Mouse (Mus musculus): Measurements from ENCODE around the gene Dcxr. TPM values are rescaled to one million over a fixed set of nuclear protein-coding genes. Genes with fewer than 3 reads are reported as not detected.

Gene Dcxr
- total and polyA plus RNA-seq, 3 experiments, result 12.2 to 14.1 TPM; not detected in 1

DNA sequence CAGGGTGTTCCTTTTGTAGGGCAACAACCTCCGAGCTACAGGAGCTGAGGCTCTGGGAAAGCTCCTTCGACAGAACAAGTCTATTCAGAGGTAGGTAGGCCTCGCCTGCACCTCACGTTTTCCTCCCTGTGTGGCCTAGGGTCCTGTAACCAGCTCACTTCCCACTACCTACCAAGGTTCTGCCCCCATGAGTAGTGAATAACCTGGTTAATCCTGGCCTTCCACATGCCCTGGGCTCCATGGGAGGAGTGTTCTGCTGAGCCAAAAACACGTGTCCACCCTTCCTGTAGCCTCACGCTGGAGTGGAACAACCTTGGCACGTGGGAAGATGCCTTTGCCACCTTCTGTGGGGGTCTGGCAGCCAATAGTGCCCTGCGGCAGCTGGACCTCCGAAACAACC is 11.9 kb downstream of the Dcxr start:
- peaks cover 0 to 8% of the 10 kb centered on the region in 2 experiments; a peak in 3 of 4 replicates for H3K4me1 ChIP-seq (ENCODE audit: control insufficient read depth in 1 of 2, insufficient read depth in 2 of 2, low read length in 2 of 2)
- peaks cover 0 to 2% of the 10 kb centered on the region in 2 experiments; a peak in 1 of 4 replicates for H3K36me3 ChIP-seq (ENCODE audit: control insufficient read depth in 1 of 2, insufficient read depth in 2 of 2, low read length in 2 of 2)
- H3K9me3 ChIP-seq (replicated peaks; ENCODE audit: insufficient read depth, low read length), result no peaks in the 10 kb centered on the region
- no peaks in the 10 kb centered on the region for H3K27me3 ChIP-seq (ENCODE audit: control insufficient read depth in 1 of 2, insufficient read depth in 2 of 2, low read length in 2 of 2)
- H3K4me3 ChIP-seq (ENCODE audit: control insufficient read depth in 1 of 2, insufficient read depth in 1 of 2, low read depth in 2 of 2, low read length in 2 of 2), result no peak overlapping the region
- H3K9ac ChIP-seq (ENCODE audit: control insufficient read depth, low read depth, low read length, poor library complexity, severe bottlenecking), result peak overlapping the region; percentile 81
- DNase-seq (ENCODE audit: low read depth, low spot score), result no peak
- H3K79me2 ChIP-seq (ENCODE audit: control insufficient read depth, insufficient read depth, low read length, poor library complexity), result peaks cover 17% of the 10 kb centered on the region
- no peak overlapping the region for H3K27ac ChIP-seq (ENCODE audit: control insufficient read depth, low read depth, low read length)
- no peak for TF ChIP-seq MYB (IDR thresholded peaks at IDR 0.05; ENCODE audit: low read depth, low read length)

GRCm38 (mm10) chr11:120714546-120714945 is 12.5 kb downstream of the Dcxr start:
- H3K4me1 ChIP-seq (ENCODE audit: control insufficient read depth in 1 of 2, insufficient read depth in 2 of 2, low read length in 2 of 2), result peaks cover 0 to 8% of the 10 kb centered on the region in 2 experiments; a peak in 3 of 4 replicates
- H3K79me2 ChIP-seq (ENCODE audit: control insufficient read depth, insufficient read depth, low read length, poor library complexity), result peaks cover 17% of the 10 kb centered on the region
- no peaks in the 10 kb centered on the region for H3K27me3 ChIP-seq (ENCODE audit: control insufficient read depth in 1 of 2, insufficient read depth in 2 of 2, low read length in 2 of 2)
- no peaks in the 10 kb centered on the region for H3K9me3 ChIP-seq (replicated peaks; ENCODE audit: insufficient read depth, low read length)
- H3K4me3 ChIP-seq (ENCODE audit: control insufficient read depth in 1 of 2, insufficient read depth in 1 of 2, low read depth in 2 of 2, low read length in 2 of 2), result peak overlapping the region; percentile 66 to 73
- peak overlapping the region; percentile 15; the same call in 1 of the 2 replicates for H3K27ac ChIP-seq (ENCODE audit: control insufficient read depth, low read depth, low read length)
- DNase-seq (ENCODE audit: low read depth, low spot score), result peak; percentile 65
- peak overlapping the region; percentile 81 for H3K9ac ChIP-seq (ENCODE audit: control insufficient read depth, low read depth, low read length, poor library complexity, severe bottlenecking)
- peaks cover 0 to 2% of the 10 kb centered on the region in 2 experiments; a peak in 1 of 4 replicates for H3K36me3 ChIP-seq (ENCODE audit: control insufficient read depth in 1 of 2, insufficient read depth in 2 of 2, low read length in 2 of 2)
- no peak; the same call in 1 of the 2 replicates for TF ChIP-seq NELFE (IDR thresholded peaks at IDR 0.05; ENCODE audit: low read depth, low read length)
- peak; percentile 46 for TF ChIP-seq MAX (IDR thresholded peaks at IDR 0.05; ENCODE audit: low read length)
- TF ChIP-seq GATA1 (IDR thresholded peaks at IDR 0.05; ENCODE audit: low read depth, low read length), result 0 out of 2 replicates have a peak, but pooled peaks have one; percentile 15
- no peak for TF ChIP-seq CHD1 (IDR thresholded peaks at IDR 0.05; ENCODE audit: low read depth, low read length)
- peak in 1 of 2 experiments; percentile 39; a peak in 1 of 4 replicates for TF ChIP-seq EP300 (IDR thresholded peaks at IDR 0.05; ENCODE audit: low read depth in 1 of 2, low read length in 2 of 2)
- 0 out of 2 replicates have a peak, but pooled peaks have one; percentile 22 for TF ChIP-seq ETS1 (IDR thresholded peaks at IDR 0.05; ENCODE audit: low read depth, low read length)
- no peak for TF ChIP-seq USF2 (IDR thresholded peaks at IDR 0.05; ENCODE audit: borderline replicate concordance in 1 of 2, insufficient read depth in 1 of 2, low read depth in 1 of 2, low read length in 2 of 2)
- 0 out of 2 replicates have a peak, but pooled peaks have one; percentile 19 for TF ChIP-seq SIN3A (IDR thresholded peaks at IDR 0.05; ENCODE audit: low read length)
- peak; percentile 18; the same call in 1 of the 2 replicates for TF ChIP-seq MXI1 (IDR thresholded peaks at IDR 0.05; ENCODE audit: low read depth, low read length)
- peak; percentile 34; the same call in 1 of the 2 replicates for TF ChIP-seq MYC (IDR thresholded peaks at IDR 0.05; ENCODE audit: low read depth, low read length)

Measured in MEL (cell line).